Mouse (Mus musculus): ENCODE data around the gene Trem1. TPM values are rescaled to one million over a fixed set of nuclear protein-coding genes. Genes with fewer than 3 reads are reported as not detected.

The Trem1 gene
- total RNA-seq, 2 experiments from 2014 or later, result not detected

Other genes starting within 250 kb of the Trem1 start
- gene 1700122O11Rik, start 194.5 kb upstream of the Trem1 start, total RNA-seq (2021), result not detected
- gene 1700067P10Rik, start 143.4 kb upstream of the Trem1 start, total RNA-seq (2021), result not detected
- not detected for gene 9830107B12Rik, start 86.5 kb upstream of the Trem1 start, total RNA-seq (2021)
- gene A530064D06Rik, start 65.5 kb upstream of the Trem1 start, total RNA-seq (2021), result not detected
- not detected for gene Trem3, start 15.0 kb downstream of the Trem1 start, total RNA-seq (2021)
- gene Treml4, start 31.5 kb downstream of the Trem1 start, total RNA-seq (2021), result not detected
- gene Treml2, start 66.7 kb downstream of the Trem1 start, total RNA-seq (2021), result under 1 TPM in 1 of 2 experiments, not detected in 1; 0.05 TPM
- gene B430306N03Rik, start 83.4 kb downstream of the Trem1 start, total RNA-seq (2021), result under 1 TPM in 1 of 2 experiments, not detected in 1; 0.07 TPM
- gene Trem2, start 113.6 kb downstream of the Trem1 start, total RNA-seq (2021), result under 1 TPM; 0.33 to 0.49 TPM
- gene Treml1, start 127.1 kb downstream of the Trem1 start, total RNA-seq (2021), result not detected
- gene Nfya, start 177.1 kb downstream of the Trem1 start, total RNA-seq (2021), result 1 to 10 TPM; 4.4 to 6.7 TPM
- 10 to 100 TPM in 1 of 2 experiments, 1 to 10 TPM in 1; 9.2 to 10.6 TPM for gene Oard1, start 177.2 kb downstream of the Trem1 start, total RNA-seq (2021)
- 100 to 1,000 TPM; 445 to 493 TPM for gene Apobec2, start 200.2 kb downstream of the Trem1 start, total RNA-seq (2021)
- gene Tspo2, start 218.8 kb downstream of the Trem1 start, total RNA-seq (2021), result not detected
- gene Unc5cl, start 222.1 kb downstream of the Trem1 start, total RNA-seq (2021), result not detected